Mouse (Mus musculus): ENCODE data around the gene Cd300e. TPM values are rescaled to one million over a fixed set of nuclear protein-coding genes. Genes with fewer than 3 reads are reported as not detected.
"Not testable (repeated sequence)": the region's sequence is repeated elsewhere in the genome, so short reads cannot be mapped to it uniquely, and the experiment has no call there.

The Cd300e gene
- polyA plus RNA-seq, 3 experiments from 2014 or later: 0.34 TPM; not detected in 2

- no peak for ATAC-seq
Measured at GRCm38 (mm10) chr11:115082196-115082595, 20.2 kb upstream of the Cd300e start.

- no peak for ATAC-seq
Measured at GRCm38 (mm10) chr11:115081373-115081772, 19.4 kb upstream of the Cd300e start.

GRCm38 (mm10) chr11:115080886-115081285, 18.9 kb upstream of the Cd300e start:
- ATAC-seq: peak; percentile 74

- no peak for ATAC-seq
Measured at GRCm38 (mm10) chr11:115078680-115079079, 16.7 kb upstream of the Cd300e start.

GRCm38 (mm10) chr11:115077436-115077835, 15.5 kb upstream of the Cd300e start:
- no peak for ATAC-seq

GRCm38 (mm10) chr11:115075859-115076258, 13.9 kb upstream of the Cd300e start:
- ATAC-seq: no peak

GRCm38 (mm10) chr11:115075407-115075806, 13.4 kb upstream of the Cd300e start:
- ATAC-seq: no peak

- no peak for ATAC-seq
Measured at GRCm38 (mm10) chr11:115073002-115073401, 11.0 kb upstream of the Cd300e start.

- no peak for ATAC-seq
Measured at GRCm38 (mm10) chr11:115071631-115072294, 9.8 kb upstream of the Cd300e start.

- no peak for ATAC-seq
Measured at GRCm38 (mm10) chr11:115071015-115071551, 9.1 kb upstream of the Cd300e start.

GRCm38 (mm10) chr11:115066768-115067167, 4.8 kb upstream of the Cd300e start:
- no peak for ATAC-seq

GRCm38 (mm10) chr11:115059797-115060196, 2.2 kb downstream of the Cd300e start:
- no peak for ATAC-seq

GRCm38 (mm10) chr11:115058701-115059100, 3.3 kb downstream of the Cd300e start:
- no peak for ATAC-seq

- no peak for ATAC-seq
Measured at GRCm38 (mm10) chr11:115054537-115054936, 7.4 kb downstream of the Cd300e start.

- ATAC-seq: no peak
Measured at GRCm38 (mm10) chr11:115052991-115053390, 9.0 kb downstream of the Cd300e start.

- no peak for ATAC-seq
Measured at GRCm38 (mm10) chr11:115052206-115052605, 9.8 kb downstream of the Cd300e start.

- ATAC-seq: no peak
Measured at GRCm38 (mm10) chr11:115049282-115049895, 12.6 kb downstream of the Cd300e start.

- ATAC-seq: no peak
Measured at GRCm38 (mm10) chr11:115048259-115048658, 13.7 kb downstream of the Cd300e start, which contains the start of gene Cd300ld3. TSS of gene Cd300ld3 (minus strand) at chr11:115048409.

GRCm38 (mm10) chr11:115037669-115038068, 24.3 kb downstream of the Cd300e start, which contains the start of gene Cd300ld5:
TSS of gene Cd300ld5 (minus strand) at chr11:115037769.
- ATAC-seq: not testable (repeated sequence)

- not testable (repeated sequence) for ATAC-seq
Measured at GRCm38 (mm10) chr11:115026912-115027311, 35.1 kb downstream of the Cd300e start, which contains the start of gene Cd300ld4. TSS of gene Cd300ld4 (minus strand) at chr11:115027012.

GRCm38 (mm10) chr11:115016093-115016492, 45.9 kb downstream of the Cd300e start, which contains the start of gene Cd300ld2:
TSS of gene Cd300ld2 (minus strand) at chr11:115016193.
- not testable (repeated sequence) for ATAC-seq

- ATAC-seq: no peak
Measured at GRCm38 (mm10) chr11:115004070-115004469, 57.9 kb downstream of the Cd300e start.
